Mouse (Mus musculus): Measurements from ENCODE around the gene Trmt10a.
"Not testable (repeated sequence)": the region's sequence is repeated elsewhere in the genome, so short reads cannot be mapped to it uniquely, and the experiment has no call there.

Trmt10a gene

DNA sequence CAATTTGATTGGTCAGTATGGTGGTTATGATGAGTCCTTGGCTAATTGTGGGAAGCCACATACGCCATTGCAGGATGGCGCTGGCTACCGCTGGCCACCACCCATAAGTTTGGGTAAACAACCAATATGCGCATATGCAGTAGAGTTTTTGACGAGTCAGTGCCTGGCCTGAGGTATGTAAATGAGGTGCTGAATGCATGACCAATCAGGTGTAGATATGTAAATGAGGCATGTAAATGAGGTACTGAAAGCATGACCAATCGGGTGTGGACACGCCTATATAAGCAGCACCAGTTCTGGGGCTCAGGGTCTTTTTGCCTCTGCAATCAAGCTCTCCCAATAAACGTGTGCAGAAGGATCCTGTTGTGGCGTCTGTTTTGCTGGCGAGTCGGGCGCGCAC, 5.1 kb upstream of the Trmt10a start:
- not testable (repeated sequence) for DNase-seq

DNA sequence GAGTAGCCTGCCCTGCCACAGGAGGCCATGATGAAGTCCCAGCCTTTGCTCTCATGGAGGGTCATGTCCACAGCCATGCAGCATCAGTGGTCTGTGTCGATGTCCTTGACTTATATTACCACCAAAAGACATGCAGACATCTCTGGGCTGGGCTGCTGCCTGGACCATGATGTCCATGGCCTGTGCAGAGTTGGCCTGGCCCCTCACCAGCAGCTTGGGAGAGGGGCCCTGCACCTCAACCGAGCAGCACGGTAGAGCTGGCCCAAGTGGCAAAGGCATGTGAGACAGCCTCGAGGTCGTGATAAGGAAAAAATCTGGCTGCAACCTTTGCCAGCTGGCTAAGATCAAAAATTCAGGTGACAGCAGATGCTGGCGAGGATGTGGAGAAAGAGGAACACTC, 3.6 kb upstream of the Trmt10a start:
- DNase-seq, result no peak

DNA sequence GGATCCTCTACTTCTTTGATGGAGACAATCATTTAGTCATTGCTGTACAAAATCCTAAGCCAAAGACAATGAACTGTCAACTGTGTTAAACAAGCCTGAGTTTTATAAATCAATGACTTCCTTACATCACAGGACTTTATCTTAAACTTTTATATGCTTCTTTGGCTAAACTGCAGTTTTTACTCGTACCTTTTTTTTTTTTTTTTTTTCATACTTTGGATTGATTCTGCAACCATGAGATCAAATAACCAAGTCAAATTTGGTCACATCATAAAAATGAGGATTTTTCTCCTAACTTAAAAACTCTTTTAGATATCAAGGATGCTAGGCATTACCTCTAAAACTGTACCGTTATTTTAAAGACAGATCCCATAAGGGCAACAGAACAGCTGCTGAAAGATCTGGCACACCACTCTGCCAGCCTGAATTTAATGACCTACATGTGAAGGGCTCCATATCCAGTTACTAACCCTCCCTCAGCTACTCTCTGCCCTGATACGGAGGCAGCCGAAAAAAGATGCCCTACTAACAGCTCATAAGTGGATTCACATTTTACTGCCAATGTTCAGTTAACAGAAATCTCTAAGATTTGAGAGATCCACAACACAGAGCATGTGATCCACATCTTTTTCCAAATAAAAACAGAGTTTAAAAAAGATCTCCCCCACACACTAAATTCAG, 1.1 kb upstream of the Trmt10a start:
- no peak for DNase-seq

DNA sequence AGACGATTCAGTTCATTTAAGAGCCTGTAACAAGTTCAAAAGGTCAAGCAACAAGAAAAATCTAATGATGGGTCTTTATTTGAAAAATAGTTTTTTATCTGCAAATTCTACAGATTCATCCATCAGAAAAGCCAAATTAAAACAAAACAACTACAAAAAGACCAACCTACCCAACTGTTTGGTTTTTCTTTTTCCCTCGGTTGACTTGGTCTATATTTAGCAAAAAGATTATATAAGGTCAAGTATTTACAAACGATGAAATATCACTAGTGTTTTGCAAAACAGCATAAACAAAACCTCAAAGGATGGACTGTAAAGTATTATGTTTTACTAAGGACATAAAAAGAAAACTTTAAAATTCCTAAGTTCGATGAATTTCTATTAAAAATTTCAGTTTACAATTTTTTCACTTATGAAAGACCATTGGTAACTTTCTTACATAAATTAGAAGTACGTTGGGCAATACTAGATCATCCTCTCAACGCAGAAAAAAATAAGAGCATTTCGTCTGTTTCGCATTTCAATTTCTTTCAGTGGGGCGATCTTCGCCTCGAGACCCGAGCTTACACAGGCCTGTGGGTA, 424 bp upstream of the Trmt10a start:
- no peak for DNase-seq

DNA sequence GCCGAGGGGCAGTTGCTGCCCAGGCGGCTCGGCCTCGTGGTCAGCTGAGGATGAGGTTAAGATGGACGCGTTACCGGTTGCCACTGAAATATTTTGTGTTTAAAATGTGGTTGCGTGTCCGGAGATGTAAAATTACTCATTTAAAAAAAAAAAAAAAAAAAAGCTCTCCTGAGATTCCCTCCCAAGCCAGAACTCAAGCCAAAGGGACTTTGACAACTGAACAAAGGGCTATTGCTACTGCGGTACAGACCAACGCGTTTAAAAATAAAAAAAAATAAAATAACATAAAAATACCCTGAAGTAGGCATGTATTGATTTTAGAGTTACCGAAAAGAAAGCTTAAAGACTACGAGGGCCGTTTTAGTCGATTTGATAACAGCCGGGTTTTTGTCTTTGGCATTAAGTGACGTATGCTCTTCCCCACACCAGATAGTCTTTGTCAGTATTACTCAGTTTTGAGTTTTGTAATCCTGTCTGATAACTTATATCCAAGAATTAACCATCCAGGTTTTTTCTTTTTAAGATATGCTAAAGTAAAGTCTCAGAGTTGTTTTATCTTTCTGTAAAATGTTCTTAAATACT, 903 bp downstream of the Trmt10a start:
- DNase-seq, result no peak

DNA sequence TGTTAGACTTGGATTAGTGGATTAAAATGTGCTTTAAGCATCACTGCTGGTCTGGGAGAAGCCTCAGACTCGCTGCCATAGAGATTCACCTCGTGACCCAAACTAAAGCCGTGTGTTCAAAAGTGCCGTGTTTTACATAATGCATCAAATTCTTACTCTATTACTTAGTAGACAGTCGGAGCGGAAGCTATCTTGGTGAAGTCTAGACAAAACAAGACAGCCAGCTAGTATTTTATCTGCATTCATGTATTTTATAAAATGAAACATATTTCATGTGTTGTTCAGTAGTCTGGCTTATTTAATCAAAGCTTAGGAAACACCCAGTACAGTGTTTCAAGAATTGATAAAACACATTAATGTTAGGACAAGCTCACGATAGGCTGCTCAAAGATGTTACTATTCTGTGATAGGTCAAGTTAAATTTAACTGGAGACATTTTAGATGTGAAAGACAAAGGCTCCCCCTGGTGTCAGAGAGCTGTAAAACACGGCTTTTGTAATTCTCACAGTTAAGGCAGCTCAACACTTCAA, 1.5 kb downstream of the Trmt10a start, which contains the start of gene Mttp:
Mttp (minus strand) TSS at position 327 of the 530 bp plus-strand sequence.
- DNase-seq, result peak; percentile 70

DNA sequence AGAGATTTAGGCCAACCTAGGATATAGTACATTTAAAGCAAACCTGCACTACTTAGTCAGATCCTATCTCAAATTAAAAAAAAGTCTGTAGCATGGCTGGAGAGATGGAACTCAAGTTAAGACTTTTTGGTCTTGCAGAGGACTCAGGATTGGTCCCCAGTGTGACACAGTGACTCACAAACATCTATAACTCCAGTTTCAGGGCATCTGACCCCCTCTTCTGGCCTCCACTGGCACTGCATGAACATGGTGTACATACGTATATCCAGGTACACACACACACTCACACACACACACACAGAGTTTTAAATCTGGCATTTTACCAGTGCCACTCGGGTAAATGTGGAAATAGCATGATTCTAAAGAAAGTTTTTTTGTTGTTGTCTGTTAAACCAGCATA, 5.6 kb downstream of the Trmt10a start:
- no peak for DNase-seq

DNA sequence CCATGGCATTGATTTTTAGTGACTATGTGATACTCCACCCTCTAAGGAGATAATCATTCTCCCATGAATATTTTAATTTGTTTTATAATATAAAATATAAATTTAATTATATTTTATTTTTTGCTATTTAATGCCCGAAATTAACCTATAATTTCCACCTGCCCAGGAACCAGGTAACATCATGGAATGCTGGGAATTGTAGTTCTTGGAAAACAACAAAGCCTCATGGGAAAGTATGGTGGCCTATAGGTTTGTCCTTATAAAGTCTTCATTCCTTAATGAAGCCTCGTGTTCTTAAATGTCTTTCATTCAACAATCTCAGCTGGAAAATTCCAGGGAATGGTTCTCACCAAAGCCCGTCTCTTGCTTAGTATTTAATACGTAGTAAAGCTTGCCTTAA, 11.8 kb downstream of the Trmt10a start:
- DNase-seq, result no peak

DNA sequence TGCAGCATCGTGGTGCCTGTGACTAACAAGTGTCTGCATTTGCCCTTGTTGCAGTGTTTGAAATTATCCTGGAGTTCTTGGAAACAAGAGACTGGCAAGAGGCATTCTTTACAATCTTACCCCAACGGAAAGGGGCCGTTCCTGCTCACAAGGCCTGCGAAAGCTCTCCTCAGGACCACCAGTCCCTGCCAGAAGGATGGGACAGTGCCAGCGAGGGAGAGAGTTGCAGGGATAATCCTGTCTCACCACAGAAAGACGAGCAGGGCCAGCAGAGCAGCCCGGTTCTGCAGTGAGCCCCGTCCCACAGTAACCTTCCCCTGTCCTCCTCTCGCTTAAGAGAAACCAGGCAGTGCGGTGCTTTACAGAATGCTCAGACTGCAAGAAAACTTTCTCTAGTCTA, 13.4 kb downstream of the Trmt10a start:
- DNase-seq, result no peak

DNA sequence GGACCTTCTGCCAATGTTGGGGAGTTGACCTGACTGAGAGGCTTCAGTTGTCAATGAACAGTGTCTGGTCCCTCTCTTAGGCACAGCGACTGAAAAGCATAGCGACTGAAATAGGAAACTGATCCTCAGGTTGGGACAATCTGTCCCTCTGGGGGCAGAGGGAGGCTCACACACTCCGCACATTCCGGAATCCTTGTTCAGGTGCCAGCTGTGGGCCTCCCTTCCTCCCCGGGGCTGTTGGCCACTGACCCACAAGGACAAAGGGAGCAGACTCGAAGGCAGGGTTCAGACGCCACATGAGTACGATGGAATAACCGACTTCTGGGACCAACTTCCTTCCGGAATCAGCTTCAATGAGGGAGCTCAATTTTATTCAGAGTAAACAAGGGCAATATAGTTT, 18.4 kb downstream of the Trmt10a start:
- no peak for DNase-seq

DNA sequence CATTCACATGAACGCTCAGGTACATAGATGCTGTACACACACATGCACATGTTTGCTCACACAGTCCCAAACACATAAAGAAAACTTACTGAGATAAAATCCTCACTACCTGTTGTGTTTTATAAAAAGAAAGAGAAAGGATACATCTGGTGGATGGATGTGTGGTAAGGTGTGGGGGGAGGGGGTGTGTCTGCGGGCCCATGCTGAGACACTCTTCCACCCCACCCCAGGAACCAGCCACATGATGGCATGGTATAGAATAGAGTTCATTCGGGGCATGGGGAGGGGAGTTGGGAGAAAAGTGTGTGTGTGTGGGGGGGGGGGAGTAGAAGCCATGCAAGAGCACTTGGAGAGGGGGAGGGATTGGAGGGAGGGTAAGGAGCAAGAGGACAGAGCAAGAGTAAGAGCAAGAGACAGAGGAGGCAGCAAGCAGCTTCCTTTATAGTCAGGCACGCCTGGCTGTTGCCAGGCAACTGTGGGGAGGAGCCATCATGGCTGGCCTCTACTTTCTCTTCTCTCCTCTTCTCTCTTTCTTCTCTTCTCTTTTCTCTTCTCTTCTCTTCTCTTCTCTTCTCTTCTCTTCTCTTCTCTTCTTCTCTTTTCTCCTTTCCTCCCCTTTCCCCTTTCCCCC, 19.4 kb downstream of the Trmt10a start:
- no peak for DNase-seq

DNA sequence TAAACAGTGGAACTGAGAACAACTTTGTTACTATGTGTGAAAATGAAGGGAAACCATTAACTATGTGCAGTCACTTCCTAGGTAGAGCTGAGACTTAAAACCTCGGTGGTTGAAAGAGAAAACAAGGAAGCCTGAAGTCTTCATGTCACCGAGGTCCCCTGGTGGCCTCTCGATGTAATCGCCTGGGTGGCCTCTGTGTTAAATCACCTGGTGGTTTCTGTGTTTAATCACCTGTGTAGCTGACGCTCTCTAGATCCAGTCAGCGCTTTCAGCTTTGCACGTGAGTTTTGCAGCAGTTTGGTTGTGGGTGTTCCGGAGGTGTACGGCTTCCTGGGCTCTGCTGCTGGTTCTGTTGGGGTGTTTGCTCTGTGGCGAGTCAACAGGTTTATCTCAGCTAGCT, 30.0 kb downstream of the Trmt10a start:
- DNase-seq, result no peak

DNA sequence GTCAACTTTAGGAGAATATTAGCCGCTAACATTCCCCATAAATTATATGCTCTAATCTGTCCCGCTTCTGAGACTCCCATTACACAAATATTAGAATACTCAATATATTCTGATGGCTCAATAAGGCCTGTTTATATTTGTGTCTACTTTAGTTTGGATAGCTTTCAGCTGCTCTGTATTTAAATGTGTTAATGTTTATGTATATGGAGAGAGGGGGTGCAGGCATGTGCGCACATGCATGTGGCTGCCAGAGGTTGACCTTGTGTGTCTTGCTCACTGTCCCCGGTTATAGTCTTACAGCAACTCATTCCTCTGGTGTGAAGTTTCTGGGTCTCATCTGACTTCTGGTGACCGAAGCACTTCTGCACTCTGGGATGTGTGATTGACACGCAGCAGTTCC, 32.3 kb downstream of the Trmt10a start:
- no peak for DNase-seq

DNA sequence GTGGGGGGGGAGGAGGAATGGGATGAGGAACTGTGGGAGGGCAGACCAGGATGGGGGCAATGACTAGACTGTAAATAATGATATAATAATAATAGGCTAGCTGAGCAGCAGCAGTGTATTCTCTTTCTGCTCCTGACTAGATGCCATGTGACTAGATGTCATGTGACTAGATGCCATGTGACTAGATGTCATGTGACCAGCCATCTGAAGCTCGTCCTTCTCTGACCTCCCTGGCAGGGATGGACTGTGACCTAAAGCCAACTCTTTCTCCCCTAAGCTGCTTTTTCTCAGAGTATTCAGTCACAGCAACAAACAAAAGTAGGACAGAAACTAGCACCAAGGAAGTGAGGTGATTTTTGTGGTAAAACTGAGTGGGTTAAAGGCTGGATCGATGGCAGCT, 38.8 kb downstream of the Trmt10a start:
- no peak for DNase-seq

DNA sequence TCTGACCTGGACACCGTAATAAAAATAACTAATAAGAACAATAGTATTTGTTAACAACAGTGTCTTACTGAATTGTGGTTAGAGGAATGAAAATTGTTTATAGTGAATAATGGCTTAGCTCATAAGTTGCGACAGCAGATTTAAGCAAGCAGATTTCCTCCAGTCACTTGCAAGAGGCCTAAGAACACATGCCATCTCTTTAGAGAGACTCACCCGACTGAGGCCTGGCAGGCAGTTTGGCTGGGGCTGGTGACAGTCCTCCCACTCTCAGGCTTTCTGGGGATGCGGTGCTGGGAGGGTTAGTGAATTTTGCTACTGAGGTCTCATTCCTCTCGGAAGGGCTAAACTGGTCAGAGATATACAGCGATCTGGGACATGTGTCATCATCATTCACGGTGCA, 40.1 kb downstream of the Trmt10a start:
- no peak for DNase-seq

DNA sequence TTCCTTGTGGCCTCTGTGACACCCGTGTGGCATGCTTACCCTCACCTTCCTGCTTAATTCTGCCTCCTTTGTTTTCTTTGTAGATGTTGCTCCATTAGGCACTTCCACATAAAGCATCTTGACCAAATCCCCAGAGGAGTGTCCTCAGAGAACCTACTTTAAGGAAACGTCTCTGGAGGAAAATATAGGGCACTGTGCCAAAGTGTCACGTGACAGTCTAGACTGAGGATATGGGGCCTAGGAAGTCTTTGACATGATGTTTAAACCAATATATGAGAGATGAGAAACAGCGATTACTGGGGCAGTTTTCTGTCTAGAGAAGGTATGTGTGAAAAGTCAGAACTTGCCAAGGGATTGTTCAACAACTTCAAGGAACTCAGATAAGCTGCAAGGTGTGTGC, 42.0 kb downstream of the Trmt10a start:
- no peak for DNase-seq

DNA sequence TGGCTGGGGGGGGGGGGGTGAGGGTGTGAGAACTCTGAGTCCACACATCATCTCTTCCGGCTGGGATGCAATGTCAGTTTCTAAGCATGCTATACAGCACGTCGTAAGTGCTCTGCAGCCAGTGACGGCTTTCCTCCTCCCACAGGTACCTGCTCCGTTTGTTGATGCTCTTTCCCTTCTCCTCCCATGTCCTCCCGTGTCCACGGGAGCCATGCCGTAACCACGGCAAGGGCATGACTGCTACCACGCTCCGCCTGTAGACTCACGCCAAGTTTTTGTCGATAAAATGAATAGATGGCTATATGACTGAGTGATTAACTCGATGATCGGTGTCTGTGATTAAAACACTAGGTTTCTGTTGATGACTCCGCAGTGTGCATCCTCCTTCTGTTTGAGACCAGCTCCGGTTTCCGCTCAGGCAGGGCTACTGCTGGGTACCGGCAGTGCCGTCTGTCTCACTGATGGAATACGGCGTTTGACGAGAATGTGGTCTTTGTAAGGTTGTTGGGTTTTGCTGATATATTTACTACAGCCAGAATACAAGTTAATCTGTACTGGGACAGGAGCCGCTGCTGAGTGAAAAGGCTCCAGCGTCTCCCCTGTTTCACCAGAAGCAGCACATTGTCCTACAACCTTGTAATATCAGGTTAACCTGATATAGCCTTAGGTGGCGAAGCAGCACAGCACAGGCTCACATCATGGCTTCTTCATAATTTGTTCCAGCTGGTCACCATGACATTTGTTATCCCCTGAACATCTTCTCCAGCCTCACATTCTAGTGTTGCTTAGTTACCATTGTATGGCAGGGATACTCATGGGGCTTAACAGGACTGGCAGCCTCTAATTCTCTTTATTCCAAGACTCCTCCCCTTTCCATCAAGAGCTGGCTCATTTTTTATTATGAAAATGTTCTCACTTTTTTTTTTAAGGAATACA, 43.0 kb downstream of the Trmt10a start:
- DNase-seq, result no peak

DNA sequence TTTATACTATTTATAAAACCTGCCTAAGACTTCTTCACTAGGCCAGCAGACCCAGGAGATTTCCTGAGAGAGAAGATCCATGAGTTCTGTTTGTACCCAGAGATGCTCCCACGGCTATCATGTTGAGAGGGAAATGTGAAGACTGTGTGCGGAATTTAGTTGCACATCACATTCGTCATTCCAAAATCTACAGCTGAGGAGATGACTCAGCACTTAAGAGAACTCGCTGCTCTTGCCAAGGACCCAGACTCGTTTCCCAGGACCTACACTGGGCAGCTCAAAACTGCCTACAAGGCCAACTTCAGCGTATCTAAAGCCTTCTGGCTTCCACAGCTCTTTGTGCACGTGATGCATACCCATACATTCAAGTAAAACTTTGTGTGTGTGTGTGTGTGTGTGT, 49.0 kb downstream of the Trmt10a start:
- DNase-seq, result no peak

DNA sequence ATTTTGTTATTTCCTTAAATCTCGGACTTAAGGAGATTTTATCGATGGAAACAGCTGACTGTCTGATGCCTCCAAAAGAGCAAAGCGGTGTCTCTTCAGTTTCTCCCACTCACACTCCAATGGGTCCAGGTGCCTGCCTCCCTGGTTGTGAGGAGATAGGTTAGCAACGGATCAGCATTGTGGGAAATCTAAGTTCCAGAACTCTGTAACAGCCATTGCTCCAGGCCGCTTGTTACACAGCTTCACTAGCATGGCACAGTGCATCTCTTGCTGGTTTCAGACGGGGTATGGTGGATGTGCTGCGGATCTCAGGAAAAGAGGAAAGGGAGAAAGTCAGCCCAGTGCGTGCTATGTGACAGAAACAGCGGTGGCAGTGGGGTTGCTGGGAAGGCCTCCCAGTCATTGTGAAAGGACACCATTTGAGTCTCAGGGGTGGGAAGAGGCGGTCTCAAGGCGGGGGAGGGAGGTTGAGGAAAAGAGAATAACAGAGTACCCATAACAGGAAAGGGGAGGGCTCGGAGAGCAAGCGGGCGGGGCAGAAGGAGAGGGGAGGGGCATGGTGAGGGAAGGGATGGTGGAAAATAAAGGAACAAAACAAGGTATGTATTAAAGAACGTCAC, 50.5 kb downstream of the Trmt10a start, which contains the start of gene 4930579F01Rik:
4930579F01Rik (minus strand) TSS at position 143 of the 620 bp plus-strand sequence.
- DNase-seq, result no peak

DNA sequence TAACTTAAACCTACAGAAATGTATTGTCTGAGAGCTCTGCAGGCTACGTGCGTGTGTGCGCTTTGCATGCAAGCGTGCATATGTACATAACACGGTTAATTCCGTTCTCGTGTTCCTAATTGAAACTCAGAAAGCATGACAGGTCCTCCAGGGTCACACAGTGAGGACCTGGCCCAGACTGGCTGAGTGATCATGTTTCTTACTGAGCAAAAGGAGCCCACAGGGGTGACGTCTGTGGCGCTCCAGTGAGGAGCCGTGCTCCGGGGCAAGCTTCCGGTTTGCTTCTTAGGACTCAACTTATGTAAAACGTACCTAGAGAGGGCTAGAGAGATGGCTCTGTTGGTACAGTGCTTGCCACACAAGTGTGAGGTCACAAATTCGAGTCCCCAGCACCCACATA, 53.8 kb downstream of the Trmt10a start:
- no peak for DNase-seq

DNA sequence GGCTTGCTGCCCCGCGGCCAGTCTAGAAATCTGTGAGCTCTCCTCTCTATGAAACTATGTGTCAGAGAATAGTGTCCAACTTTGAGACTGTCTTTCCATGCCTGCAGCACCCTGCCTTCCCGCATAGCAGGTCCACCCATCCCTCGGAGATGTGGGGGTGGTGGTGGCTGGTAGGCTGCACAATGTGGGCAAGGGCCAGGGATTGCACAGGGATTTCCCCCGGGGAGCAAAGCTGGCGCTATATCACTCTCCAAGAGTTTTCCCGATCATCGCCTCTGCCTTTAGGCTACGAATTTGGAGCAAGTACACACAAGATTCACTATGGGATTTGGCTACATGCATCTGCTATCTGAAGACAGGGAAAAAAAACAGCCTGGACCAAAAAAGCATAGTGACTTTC, 54.3 kb downstream of the Trmt10a start:
- DNase-seq, result no peak
